ENCODE assay signal across 22 mouse cellular contexts in the genomic region with DNA sequence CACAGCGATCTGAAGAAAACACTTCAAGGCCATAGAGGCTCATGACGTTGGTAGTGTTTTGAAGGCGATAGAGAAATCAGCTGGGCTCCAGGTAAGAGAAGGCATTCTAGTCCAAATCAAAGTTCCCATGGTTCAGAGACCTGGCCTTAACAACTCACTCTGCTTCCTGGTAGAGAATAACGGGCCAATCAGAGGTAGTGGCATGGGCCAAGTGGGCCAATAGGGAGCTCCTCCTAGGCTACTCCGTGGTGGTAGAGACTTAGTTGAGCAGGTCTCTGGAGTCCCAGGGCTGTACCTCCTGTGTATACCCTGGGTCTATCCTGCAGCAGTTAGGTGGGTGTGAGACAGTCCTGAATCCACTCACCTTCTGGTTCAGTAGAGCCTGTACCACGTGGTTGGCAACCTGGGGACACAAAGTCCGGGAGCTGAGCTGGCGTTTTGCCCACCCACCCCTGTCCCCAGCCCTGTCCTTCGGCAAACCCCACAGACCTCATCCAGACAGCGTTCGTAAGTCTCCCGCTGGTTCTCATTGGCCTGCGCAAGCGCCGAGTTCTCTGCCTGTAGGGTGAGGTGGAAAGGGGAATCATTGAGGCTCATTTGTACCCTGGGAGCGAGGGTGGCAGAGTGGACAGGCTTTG. TPM values are rescaled to one million over a fixed set of nuclear protein-coding genes. Genes with fewer than 3 reads are reported as not detected.
DNase-seq lines count a peak whose midpoint lies in the region; ATAC-seq and TF ChIP-seq lines count a peak whose summit lies in the region.
"Had no signal": no experiment of that assay in that cellular context is flagged by ENCODE, and none has a peak within 500 bp of the region (broad histone marks: within the 10 kb centered on the region; RNA-seq: fewer than 3 reads in every experiment).

No protein-coding gene starts in this region.

- no peak for DNase-seq in heart, embryonic 10.5 days (ENCODE audit: low spot score)
- no peak for DNase-seq in heart, adult 18-20 months
- DNase-seq in kidney, adult 2 months: no peak
- no peak for DNase-seq in liver, postnatal 0 days
- DNase-seq in stomach, postnatal 0 days (ENCODE audit: low spot score): no peak
- no peak for DNase-seq in layer of hippocampus, adult 9-10 months (ENCODE audit: low spot score)
- DNase-seq: cerebellum, adult 11-12 months; cerebellum, adult 8-10 months; embryo, embryonic 11 days; gastrocnemius, postnatal 10 days; gastrocnemius, postnatal 36 days had no signal

- H3K27me3 ChIP-seq in heart, embryonic 10.5 days (ENCODE audit: insufficient read depth, poor library complexity, severe bottlenecking): no peaks in the 10 kb centered on the region
- H3K27me3 ChIP-seq in kidney, embryonic 16.5 days (ENCODE audit: insufficient read depth, low read length): no peaks in the 10 kb centered on the region
- H3K27me3 ChIP-seq in kidney, adult 2 months (replicated peaks; ENCODE audit: control insufficient read depth, insufficient read depth, low read length): no peaks in the 10 kb centered on the region
- no peaks in the 10 kb centered on the region for H3K27me3 ChIP-seq in liver, postnatal 0 days (ENCODE audit: insufficient read depth, low read length)
- no peaks in the 10 kb centered on the region for H3K27me3 ChIP-seq in liver, embryonic 12.5 days (replicated peaks)
- no peaks in the 10 kb centered on the region for H3K27me3 ChIP-seq in stomach, postnatal 0 days (ENCODE audit: control insufficient read depth, insufficient read depth, low read length)
- H3K27me3 ChIP-seq: embryonic facial prominence, embryonic 13.5 days; forebrain, embryonic 12.5 days; forebrain, embryonic 15.5 days; hindbrain, embryonic 13.5 days had no signal

- ATAC-seq in kidney, embryonic 16.5 days (ENCODE audit: low FRiP score, low TSS enrichment): 0 out of 2 replicates have a peak, but pooled peaks have one; percentile 14
- ATAC-seq in liver, postnatal 0 days: peak; percentile 44; the same call in 1 of the 2 replicates
- ATAC-seq in liver, embryonic 12.5 days: no peak
- no peak for ATAC-seq in stomach, postnatal 0 days (ENCODE audit: low FRiP score, low TSS enrichment)
- ATAC-seq: CD4-positive, CD25-positive, alpha-beta regulatory T cell, adult 4 months; forebrain, embryonic 15.5 days; hindbrain, embryonic 16.5 days; inflammation-experienced regulatory T-cells, adult 6 months had no signal

- H3K9me3 ChIP-seq in heart, embryonic 10.5 days: no peaks in the 10 kb centered on the region
- no peaks in the 10 kb centered on the region for H3K9me3 ChIP-seq in kidney, embryonic 16.5 days (ENCODE audit: low read length)
- H3K9me3 ChIP-seq in liver, postnatal 0 days (ENCODE audit: low read length): no peaks in the 10 kb centered on the region
- H3K9me3 ChIP-seq in liver, embryonic 12.5 days (replicated peaks): no peaks in the 10 kb centered on the region
- no peaks in the 10 kb centered on the region for H3K9me3 ChIP-seq in stomach, postnatal 0 days (ENCODE audit: control insufficient read depth, low read length)
- H3K9me3 ChIP-seq: embryonic facial prominence, embryonic 10.5 days; embryonic facial prominence, embryonic 13.5 days; forebrain, embryonic 12.5 days; forebrain, embryonic 15.5 days; hindbrain, embryonic 13.5 days had no signal

- peaks cover 61% of the 10 kb centered on the region for H3K36me3 ChIP-seq in heart, embryonic 10.5 days
- peaks cover 25% of the 10 kb centered on the region for H3K36me3 ChIP-seq in kidney, embryonic 16.5 days (ENCODE audit: insufficient read depth, low read length)
- no peaks in the 10 kb centered on the region for H3K36me3 ChIP-seq in kidney, adult 2 months (ENCODE audit: control insufficient read depth, insufficient read depth, low read length)
- H3K36me3 ChIP-seq in liver, postnatal 0 days (replicated peaks; ENCODE audit: insufficient read depth, low read length): no peaks in the 10 kb centered on the region; the same call in 1 of the 2 replicates
- H3K36me3 ChIP-seq in liver, embryonic 12.5 days: peaks cover 30% of the 10 kb centered on the region
- H3K36me3 ChIP-seq in stomach, postnatal 0 days (ENCODE audit: control insufficient read depth, insufficient read depth, low read length): peaks cover 7% of the 10 kb centered on the region; the same call in 1 of the 2 replicates

- TF ChIP-seq EP300 in liver, postnatal 0 days (IDR thresholded peaks at IDR 0.05; ENCODE audit: low read depth): no peak
- TF ChIP-seq EP300 in stomach, postnatal 0 days (optimal IDR thresholded peaks at IDR 0.05): no peak

- peak overlapping the region; percentile 65; the same call in 1 of the 2 replicates for H3K27ac ChIP-seq in heart, embryonic 10.5 days
- no peak overlapping the region for H3K27ac ChIP-seq in kidney, embryonic 16.5 days (ENCODE audit: low read length)
- no peak overlapping the region for H3K27ac ChIP-seq in kidney, adult 2 months (ENCODE audit: insufficient read depth, low read depth, low read length)
- H3K27ac ChIP-seq in liver, postnatal 0 days (ENCODE audit: low read depth): no peak overlapping the region
- H3K27ac ChIP-seq in liver, embryonic 12.5 days: no peak overlapping the region
- no peak overlapping the region for H3K27ac ChIP-seq in stomach, postnatal 0 days (replicated peaks)
- H3K27ac ChIP-seq: forebrain, embryonic 12.5 days; forebrain, embryonic 15.5 days; hindbrain, embryonic 13.5 days had no signal

- no peak overlapping the region for H3K9ac ChIP-seq in kidney, embryonic 16.5 days (replicated peaks; ENCODE audit: low read length)
- no peak overlapping the region for H3K9ac ChIP-seq in liver, postnatal 0 days (replicated peaks)
- H3K9ac ChIP-seq in liver, embryonic 12.5 days: no peak overlapping the region
- peak overlapping the region; percentile 13; the same call in 1 of the 2 replicates for H3K9ac ChIP-seq in stomach, postnatal 0 days (ENCODE audit: low read length)
- H3K9ac ChIP-seq: embryonic facial prominence, embryonic 13.5 days; forebrain, embryonic 12.5 days; forebrain, embryonic 15.5 days; hindbrain, embryonic 13.5 days had no signal

- peaks cover 83% of the 10 kb centered on the region for H3K4me1 ChIP-seq in heart, embryonic 10.5 days
- peaks cover 55% of the 10 kb centered on the region for H3K4me1 ChIP-seq in kidney, embryonic 16.5 days (ENCODE audit: insufficient read depth, low read length)
- peaks cover 3% of the 10 kb centered on the region; the same call in 1 of the 2 replicates for H3K4me1 ChIP-seq in kidney, adult 2 months (ENCODE audit: control insufficient read depth, insufficient read depth, low read length)
- H3K4me1 ChIP-seq in liver, postnatal 0 days (ENCODE audit: insufficient read depth): no peaks in the 10 kb centered on the region
- peaks cover 29% of the 10 kb centered on the region for H3K4me1 ChIP-seq in liver, embryonic 12.5 days
- no peaks in the 10 kb centered on the region; the same call in 1 of the 2 replicates for H3K4me1 ChIP-seq in stomach, postnatal 0 days (replicated peaks; ENCODE audit: control insufficient read depth, insufficient read depth)

- TF ChIP-seq CTCF in kidney, adult 2 months (conservative IDR thresholded peaks at IDR 0.05; ENCODE audit: insufficient read depth, insufficient read length, low read depth, low read length): no peak
- TF ChIP-seq CTCF in liver, postnatal 0 days (IDR thresholded peaks at IDR 0.05; ENCODE audit: low read depth): no peak
- TF ChIP-seq CTCF in stomach, postnatal 0 days (IDR thresholded peaks at IDR 0.05; ENCODE audit: low read depth): no peak

- no peak for TF ChIP-seq POLR2A in kidney, adult 2 months (IDR thresholded peaks at IDR 0.05; ENCODE audit: low read depth, low read length)

- 88% methylated on average over 16 of the region's 16 CpGs for WGBS in heart, embryonic 10.5 days
- 91% methylated on average over 16 of the region's 16 CpGs for whole genome bisulfite sequencing in kidney, embryonic 16.5 days
- WGBS in kidney, adult 2 months: 82% methylated on average over 16 of the region's 16 CpGs
- 83% methylated on average over 16 of the region's 16 CpGs for WGBS in liver, postnatal 0 days (ENCODE audit: insufficient replicate concordance)
- WGBS in liver, embryonic 12.5 days (ENCODE audit: insufficient replicate concordance): 77% methylated on average over 16 of the region's 16 CpGs
- 88% methylated on average over 16 of the region's 16 CpGs for WGBS in stomach, postnatal 0 days

- H3K4me3 ChIP-seq in heart, embryonic 10.5 days: no peak overlapping the region
- H3K4me3 ChIP-seq in kidney, embryonic 16.5 days (ENCODE audit: low read length): no peak overlapping the region
- no peak overlapping the region for H3K4me3 ChIP-seq in kidney, adult 2 months (ENCODE audit: insufficient read depth, low read depth, low read length)
- H3K4me3 ChIP-seq in liver, postnatal 0 days (ENCODE audit: low read depth, low read length): no peak overlapping the region
- H3K4me3 ChIP-seq in liver, embryonic 12.5 days: no peak overlapping the region
- no peak overlapping the region for H3K4me3 ChIP-seq in stomach, postnatal 0 days (ENCODE audit: low read depth, low read length)
- H3K4me3 ChIP-seq: embryonic facial prominence, embryonic 10.5 days; embryonic facial prominence, embryonic 13.5 days; erythroblast, embryonic 14.5 days; forebrain, embryonic 12.5 days; forebrain, embryonic 15.5 days; hindbrain, embryonic 13.5 days had no signal

- H3K4me2 ChIP-seq in kidney, embryonic 16.5 days (replicated peaks; ENCODE audit: low read depth, low read length): no peak overlapping the region
- no peak overlapping the region for H3K4me2 ChIP-seq in liver, postnatal 0 days (ENCODE audit: low read depth, low read length)
- no peak overlapping the region for H3K4me2 ChIP-seq in liver, embryonic 12.5 days
- no peak overlapping the region for H3K4me2 ChIP-seq in stomach, postnatal 0 days (replicated peaks; ENCODE audit: low read depth)
- H3K4me2 ChIP-seq: embryonic facial prominence, embryonic 13.5 days; forebrain, embryonic 12.5 days; forebrain, embryonic 15.5 days; hindbrain, embryonic 13.5 days had no signal

RNA-seq across cellular contexts. Expression of a gene that starts 24.3 kb away (rescaled TPM):
- 10.7 and 12.8 TPM in 2 replicates for polyA plus RNA-seq in heart, embryonic 10.5 days (2016; fragmentation: Nextera tagmentation; extraction: Ambion mirVana)
- total RNA-seq in heart, adult 18-20 months (2021): 1 to 10 TPM; 2.5 to 3.8 TPM
- polyA plus RNA-seq in kidney, embryonic 16.5 days (2015; fragmentation: Nextera tagmentation; extraction: Ambion mirVana): 9.3 and 10.9 TPM in 2 replicates
- 3.1 and 3.9 TPM in 2 replicates for polyA plus RNA-seq in kidney, adult 2 months (2012; rRNA removed)
- polyA plus RNA-seq in liver, postnatal 0 days (2015; fragmentation: Nextera tagmentation; extraction: Ambion mirVana): 0.49 and 0.53 TPM in 2 replicates
- 2.3 and 2.6 TPM in 2 replicates for polyA plus RNA-seq in liver, embryonic 12.5 days (2016; fragmentation: Nextera tagmentation; extraction: Ambion mirVana)
- 2.1 and 2.4 TPM in 2 replicates for polyA plus RNA-seq in stomach, postnatal 0 days (2015; fragmentation: Nextera tagmentation; extraction: Ambion mirVana)

RNA-seq across cellular contexts. Expression of a gene that starts 40.5 kb away (rescaled TPM):
- polyA plus RNA-seq in heart, embryonic 10.5 days (2016; fragmentation: Nextera tagmentation; extraction: Ambion mirVana): 295 and 308 TPM in 2 replicates
- total RNA-seq in heart, adult 18-20 months (2021): 100 to 1,000 TPM; 225 to 256 TPM
- polyA plus RNA-seq in kidney, embryonic 16.5 days (2015; fragmentation: Nextera tagmentation; extraction: Ambion mirVana): 634 and 653 TPM in 2 replicates
- 2,322 and 2,701 TPM in 2 replicates for polyA plus RNA-seq in kidney, adult 2 months (2012; rRNA removed)
- 566 and 586 TPM in 2 replicates for polyA plus RNA-seq in liver, postnatal 0 days (2015; fragmentation: Nextera tagmentation; extraction: Ambion mirVana)
- 199 and 201 TPM in 2 replicates for polyA plus RNA-seq in liver, embryonic 12.5 days (2016; fragmentation: Nextera tagmentation; extraction: Ambion mirVana)
- polyA plus RNA-seq in stomach, postnatal 0 days (2015; fragmentation: Nextera tagmentation; extraction: Ambion mirVana): 469 and 479 TPM in 2 replicates

RNA-seq across cellular contexts. Expression of a gene that starts 41.3 kb away (rescaled TPM):
- polyA plus RNA-seq in heart, embryonic 10.5 days (2016; fragmentation: Nextera tagmentation; extraction: Ambion mirVana): 11.8 and 13.7 TPM in 2 replicates
- 1 to 10 TPM; 3.7 to 3.9 TPM for total RNA-seq in heart, adult 18-20 months (2021)
- polyA plus RNA-seq in kidney, embryonic 16.5 days (2015; fragmentation: Nextera tagmentation; extraction: Ambion mirVana): 16.8 and 18.2 TPM in 2 replicates
- 5.8 and 7.0 TPM in 2 replicates for polyA plus RNA-seq in kidney, adult 2 months (2012; rRNA removed)
- polyA plus RNA-seq in liver, postnatal 0 days (2015; fragmentation: Nextera tagmentation; extraction: Ambion mirVana): 4.7 and 4.9 TPM in 2 replicates
- 7.9 TPM in 2 replicates for polyA plus RNA-seq in liver, embryonic 12.5 days (2016; fragmentation: Nextera tagmentation; extraction: Ambion mirVana)
- polyA plus RNA-seq in stomach, postnatal 0 days (2015; fragmentation: Nextera tagmentation; extraction: Ambion mirVana): 9.3 and 10.4 TPM in 2 replicates

Comparison
In these comparisons a context has a peak if more than half of its experiments do, and no peak if none do; other contexts are left out.
1. ATAC-seq: peak in kidney, embryonic 16.5 days (single experiment) and liver, postnatal 0 days (single experiment); none in liver, embryonic 12.5 days (single experiment) and stomach, postnatal 0 days (single experiment).